Mouse (Mus musculus) gastrocnemius, adult 8-10 months (tissue): Measurements from ENCODE around the gene Jmjd1c. TPM values are rescaled to one million over a fixed set of nuclear protein-coding genes. Genes with fewer than 3 reads are reported as not detected.

Experiments
- DNase-seq, 2 experiments: peaks; one replicate each; pipeline ENCODE4 v3.0.0; 2022; ENCODE audit warnings: low spot score in 2 of 2
- total RNA-seq, 4 experiments: library from RNA; stranded (reverse); gene quantifications; 2 replicates each; pipeline ENCODE4 v1.2.4; 2022

The Jmjd1c gene
- total RNA-seq, 4 experiments from 2014 or later: 22.0 to 26.9 (median 22.7) TPM

DNA sequence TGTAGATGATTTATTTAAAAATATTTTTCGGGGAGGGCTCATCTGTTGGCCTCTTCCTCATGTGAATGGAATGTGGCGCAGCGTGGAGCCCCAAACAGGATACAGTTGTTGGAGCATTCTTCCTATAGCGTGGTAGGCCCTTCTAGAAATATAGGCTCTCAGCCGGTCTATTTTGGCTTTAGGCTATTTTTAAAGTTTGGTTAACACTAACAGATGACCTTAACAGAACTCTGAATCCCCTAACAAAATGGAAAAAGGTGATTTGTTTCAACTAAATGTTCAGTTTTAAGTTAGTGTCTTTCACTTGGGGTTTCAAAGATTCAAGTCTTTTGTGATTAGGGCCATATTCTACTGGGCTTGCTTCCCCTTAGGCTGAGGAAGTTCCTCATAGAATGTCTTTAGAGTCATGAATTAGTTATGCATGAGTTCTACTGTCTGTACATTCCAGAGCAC lies 91.1 kb downstream of the Jmjd1c start:
- no peak for DNase-seq

DNA sequence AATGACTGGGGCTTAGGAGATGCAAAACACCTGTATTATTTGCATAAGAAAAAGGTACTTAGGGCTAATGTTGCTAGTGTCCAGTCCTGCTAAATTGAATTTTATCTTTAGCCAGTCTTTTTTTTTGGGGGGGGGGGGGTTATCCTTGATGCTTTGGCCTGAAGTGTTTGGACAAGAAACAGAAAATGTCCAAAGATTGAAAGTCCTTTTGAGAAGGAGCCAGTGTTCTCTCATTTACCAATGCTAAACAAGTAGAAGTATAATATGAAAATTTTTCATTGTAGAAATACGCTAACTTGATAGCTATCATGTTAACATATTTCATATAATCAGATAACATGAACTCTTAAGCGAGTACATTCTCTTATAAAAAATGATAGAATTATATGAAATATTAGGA lies 92.0 kb downstream of the Jmjd1c start:
- no peak for DNase-seq

DNA sequence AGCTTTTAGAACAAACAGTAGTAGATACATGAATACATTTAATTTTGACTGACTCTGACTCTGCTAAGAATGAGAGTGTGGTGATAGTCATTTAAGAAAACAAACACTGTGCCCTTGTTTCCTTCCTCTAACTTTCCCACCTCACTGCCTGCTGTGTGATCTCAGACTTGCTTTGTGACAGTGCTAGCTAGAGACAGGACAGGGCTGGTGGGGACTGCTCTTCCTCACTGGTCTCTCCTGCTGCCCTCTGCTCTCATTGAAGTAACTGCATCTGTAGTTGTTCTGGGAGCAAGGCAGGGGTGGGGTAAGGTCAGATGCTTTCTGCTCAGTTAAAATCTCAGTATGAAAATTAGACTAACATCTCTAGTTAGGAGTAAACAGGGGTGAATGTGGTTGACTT lies 93.1 kb downstream of the Jmjd1c start:
- no peak for DNase-seq

DNA sequence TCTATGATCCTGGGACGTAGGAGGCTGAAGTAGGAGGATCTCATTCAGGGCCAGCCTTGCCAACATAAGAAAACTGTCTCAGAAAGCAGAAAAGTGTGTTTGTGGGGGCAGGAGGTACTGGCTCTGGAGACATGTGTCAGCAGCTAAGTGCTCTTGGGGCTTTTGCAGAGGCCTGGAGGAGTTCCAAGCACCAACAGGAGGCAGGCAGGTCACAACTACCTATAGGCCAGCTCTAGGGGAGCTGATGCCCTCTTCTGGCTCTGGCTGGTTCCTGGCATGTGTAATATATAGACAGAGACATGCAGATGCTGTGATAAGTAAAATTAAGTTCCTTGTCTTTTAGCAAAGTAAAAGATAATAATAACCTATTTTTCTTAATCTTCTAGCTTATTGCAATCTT lies 94.3 kb downstream of the Jmjd1c start:
- peak in 1 of 2 experiments; percentile 7 for DNase-seq

DNA sequence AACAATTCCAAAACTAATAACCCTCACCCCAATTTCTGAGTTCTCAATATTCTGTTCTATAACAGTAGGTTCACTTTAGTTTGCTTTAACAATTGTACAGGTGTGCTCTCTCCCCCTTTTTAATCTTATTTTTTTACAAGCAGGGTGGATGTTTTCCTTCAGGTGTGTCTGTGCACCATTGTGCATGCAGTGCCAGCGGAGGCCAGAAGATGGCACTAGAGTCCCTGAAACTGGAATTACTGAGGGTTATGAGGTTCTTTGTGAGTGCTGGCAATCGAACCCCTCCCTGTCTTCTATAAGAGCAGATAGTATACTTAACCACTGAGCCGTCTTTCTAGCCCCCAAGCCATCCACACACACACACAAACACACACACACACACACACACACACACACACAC lies 96.4 kb downstream of the Jmjd1c start:
- DNase-seq: no peak

DNA sequence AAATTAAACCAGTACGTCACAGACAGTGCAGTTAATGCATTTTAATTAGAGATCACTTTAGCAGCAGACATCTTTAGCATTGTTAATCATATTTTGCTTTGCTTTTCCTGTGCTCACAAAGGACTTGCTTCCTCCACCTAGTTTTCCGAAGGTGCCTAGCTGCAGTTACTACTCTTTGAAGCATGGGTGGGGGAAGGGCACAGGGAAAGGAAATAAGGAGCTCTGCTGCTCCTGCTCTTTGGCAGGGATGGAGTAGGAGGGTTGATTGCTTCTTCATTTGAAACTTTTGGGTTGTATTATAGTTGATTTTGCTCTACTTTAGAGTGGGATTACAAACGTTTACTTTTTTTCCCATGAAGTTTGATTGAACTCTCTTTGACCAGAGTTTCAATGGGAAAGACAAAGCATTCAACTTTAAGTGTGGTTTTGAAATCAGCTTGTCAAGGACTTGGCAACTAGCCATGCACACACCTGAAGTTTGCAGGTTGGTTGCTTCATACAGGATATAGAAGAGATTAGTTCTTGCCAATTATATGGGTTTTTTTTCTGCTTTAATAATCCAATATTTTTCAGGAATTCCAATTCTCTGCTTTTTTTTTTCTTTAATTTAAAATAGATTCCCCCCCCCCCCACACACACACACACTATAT lies 97.2 kb downstream of the Jmjd1c start:
- DNase-seq: no peak

DNA sequence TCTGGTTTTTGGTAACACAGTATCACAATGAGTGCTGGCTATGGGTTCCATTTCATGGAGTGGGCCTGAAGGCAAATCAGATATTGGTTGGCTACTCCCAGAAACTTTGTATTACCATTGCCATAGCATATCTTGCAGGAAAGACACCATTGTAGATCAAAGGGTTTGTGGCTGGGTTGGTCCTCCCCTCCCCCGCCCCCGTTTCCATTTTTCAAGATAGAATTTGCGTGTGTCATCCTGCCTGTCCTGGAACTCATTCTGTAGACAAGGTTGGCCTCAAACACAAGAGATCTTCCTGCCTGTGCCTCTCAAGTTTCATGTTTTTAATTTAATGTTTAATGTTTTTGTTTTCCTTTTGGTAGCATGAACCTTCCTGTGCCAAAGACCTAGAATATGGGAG lies 98.1 kb downstream of the Jmjd1c start:
- no peak for DNase-seq

DNA sequence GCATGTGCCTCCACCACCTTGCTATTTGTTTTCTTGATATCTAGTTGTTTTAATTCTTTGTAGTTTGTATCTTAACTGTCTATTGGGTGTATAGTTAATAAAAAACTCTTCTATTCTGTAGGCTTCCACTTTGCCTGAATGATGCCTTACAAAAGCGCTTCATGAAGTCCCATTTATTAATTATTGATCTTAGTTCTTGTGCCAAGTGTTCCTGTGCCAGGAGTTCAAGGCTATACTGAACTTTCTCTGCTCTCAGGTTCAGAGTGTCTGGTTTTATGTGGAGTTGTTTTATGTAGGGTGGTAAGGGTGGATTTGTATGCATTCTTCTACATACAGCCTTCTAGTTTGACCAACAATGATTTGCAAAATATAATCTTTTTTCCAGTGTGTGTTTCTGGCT lies 99.7 kb downstream of the Jmjd1c start:
- DNase-seq: no peak

DNA sequence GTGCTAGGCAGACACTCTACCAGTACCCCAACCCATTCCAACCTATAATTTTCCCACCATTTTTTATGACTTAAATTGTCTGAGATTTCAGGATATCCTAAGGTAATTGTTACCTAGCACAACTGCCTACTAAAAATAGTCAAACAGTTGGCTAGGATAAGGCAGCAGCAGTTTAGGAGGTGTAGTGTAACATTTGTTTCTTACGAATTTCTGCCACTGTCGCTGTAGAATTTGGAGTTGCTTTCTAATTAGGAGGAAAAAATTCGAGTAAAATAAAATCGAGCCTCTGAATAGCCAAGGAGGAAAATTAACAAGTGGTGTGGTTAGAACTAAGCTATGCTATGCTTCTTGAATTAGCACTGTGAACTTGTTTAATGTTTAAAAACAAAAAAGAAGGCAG lies 101.3 kb downstream of the Jmjd1c start:
- DNase-seq: no peak

DNA sequence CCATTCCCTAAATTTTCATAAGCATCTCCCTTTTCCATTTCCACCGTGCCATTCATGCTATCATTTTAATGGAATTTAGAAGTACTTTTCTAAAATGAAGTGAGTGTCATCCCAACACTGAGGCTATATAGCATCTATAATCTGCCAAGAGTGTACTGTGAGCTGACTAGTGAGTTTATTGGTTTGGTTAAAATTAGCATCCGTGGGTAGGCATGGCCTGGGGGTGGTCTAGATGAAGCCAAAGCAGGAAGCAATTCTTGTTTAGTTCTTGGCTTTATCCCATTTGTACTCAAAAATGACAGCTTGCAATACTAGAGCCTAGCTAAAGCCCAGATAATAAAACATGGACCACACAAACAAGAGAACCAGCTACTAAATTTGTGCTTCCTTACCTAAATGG lies 101.9 kb downstream of the Jmjd1c start:
- no peak for DNase-seq

DNA sequence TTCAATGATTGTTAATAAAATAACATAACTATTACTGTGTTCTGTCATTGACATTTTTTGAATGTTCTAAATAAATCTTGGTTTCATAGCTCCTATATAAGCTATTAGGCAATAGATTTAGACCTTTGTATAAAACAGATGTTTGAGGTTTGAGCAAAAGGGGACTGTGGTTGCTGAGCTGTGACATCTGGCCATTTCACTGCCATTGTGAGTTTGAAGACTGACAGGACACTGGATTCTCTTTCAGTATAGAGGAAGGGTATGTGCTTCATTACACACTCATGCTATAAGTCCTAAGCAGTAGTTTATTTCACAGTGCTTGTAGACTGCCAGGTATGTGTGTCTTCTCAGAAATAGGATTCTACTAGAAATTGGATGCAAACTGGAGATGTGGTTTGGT lies 105.8 kb downstream of the Jmjd1c start:
- no peak for DNase-seq

DNA sequence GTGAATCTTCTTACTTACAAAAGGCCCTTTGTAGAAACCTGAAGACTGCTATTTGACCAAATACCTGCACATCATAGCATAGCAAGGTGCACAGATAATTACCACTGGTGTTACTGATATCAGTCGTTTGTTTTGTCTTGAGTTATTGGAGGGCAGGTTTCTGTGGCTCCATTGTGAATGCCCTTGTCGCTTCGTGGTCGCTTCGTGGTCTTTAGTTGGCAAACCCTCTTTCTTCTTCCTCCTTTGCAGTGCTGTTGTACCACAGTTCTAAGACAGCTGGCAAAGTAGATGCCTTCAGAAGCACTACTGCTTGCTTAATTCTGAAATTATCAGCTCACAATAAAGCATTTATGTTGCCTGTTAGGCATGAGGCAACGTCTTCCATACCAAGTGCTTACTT lies 106.5 kb downstream of the Jmjd1c start:
- DNase-seq: no peak

DNA sequence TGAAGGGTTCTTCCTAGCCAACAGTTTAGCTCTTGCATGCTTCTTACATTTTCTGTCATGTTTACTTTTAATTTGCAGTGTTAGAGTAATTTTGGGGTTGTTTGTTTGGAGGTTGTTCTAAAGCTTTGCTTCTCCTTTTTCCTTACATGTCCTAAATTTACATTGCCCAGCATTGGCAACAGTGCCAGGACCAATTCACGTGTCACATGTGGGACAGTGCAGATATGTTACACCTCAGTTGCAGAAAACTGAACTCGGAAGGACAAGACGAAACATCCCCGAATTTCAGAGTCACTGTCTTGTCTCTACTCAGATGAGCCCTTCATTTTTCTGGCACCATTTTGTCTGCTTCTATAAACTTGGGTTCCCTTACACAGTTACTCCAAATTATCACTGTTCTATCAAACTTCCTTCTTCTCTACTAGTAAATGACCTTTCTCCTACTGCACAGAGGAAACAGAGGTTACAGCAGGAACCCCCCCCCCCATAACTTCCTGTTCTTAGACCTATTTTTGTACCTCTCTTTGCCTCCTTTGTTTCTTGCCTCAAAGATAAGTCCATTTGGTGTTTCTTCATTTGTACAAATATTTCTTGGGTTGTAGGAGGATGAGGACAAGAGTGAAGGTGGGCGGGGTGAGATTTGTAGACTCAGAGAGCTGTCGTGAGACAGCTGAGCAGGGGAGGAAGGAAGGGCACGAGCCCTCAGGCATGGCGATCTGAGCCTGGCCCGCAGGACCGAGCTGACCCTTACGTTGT lies 108.9 kb downstream of the Jmjd1c start:
- DNase-seq: no peak

DNA sequence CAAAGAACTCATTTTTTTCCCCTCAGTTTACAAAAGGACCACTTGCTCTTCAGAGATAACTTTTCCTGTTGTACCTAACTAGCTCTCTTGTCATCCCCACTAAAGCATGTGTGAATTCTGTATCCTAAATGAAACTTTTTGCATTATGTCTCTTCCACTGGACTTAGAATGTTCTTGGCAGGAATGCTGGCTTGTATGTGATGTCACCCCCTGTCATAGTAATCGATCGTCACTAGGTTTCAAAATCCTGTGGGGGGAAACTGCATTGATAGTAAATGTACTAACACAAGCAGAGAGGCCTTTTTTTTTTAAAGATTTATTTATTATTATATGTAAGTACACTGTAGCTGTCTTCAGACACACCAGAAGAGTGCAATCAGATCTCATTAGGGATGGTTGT lies 112.0 kb downstream of the Jmjd1c start:
- DNase-seq: no peak

DNA sequence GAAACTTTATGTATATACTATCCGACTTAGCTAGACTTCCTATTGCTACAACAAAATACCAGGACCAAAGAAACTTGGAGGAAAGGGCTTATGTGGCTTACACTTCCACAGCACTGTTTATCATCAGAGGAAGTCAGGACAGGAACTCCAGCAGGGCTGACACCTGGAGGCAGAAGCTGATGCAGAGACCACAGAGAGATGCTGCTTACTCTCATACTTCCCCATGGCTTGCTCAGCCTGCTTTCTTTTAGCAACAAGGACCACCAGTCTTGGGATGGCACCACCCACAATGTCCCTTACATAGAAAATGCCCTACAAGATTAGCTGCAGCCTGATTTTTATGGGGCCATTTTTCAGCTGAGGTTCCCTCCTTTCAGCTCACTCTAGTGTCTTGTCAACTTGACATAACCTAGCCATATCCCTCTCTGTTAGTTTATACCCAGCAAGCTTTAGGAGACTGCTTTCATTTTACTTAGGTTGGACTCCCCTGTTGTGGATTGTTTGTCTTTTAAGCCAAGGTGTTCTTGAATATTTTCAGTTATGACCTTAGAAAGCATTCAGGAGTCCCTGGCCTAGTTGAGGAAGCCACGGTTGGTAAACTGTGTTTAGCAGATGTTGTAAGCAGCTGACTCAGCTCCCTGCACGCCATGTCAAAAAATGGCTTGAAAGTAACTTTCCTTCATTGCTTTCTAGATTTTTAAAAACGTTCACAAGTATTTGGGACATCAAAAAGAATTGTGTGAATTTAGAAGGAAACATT lies 114.2 kb downstream of the Jmjd1c start:
- no peak for DNase-seq

DNA sequence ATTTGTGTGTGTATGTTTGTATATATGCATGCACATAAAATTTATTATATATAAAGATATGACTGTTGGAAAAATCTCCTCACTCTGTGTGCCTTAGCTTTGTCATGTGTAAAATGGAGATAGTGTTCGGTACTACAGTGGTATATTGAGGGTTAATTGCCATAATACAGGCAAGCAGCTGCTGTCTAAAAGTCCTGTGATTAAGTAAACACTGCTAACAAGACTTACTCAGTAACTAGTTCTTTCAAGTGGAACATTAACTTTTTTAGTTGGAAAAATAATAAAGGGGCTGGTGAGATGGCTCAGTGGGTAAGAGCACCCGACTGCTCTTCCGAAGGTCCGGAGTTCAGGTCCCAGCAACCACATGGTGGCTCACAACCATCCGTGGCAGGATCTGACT lies 116.1 kb downstream of the Jmjd1c start:
- no peak for DNase-seq

DNA sequence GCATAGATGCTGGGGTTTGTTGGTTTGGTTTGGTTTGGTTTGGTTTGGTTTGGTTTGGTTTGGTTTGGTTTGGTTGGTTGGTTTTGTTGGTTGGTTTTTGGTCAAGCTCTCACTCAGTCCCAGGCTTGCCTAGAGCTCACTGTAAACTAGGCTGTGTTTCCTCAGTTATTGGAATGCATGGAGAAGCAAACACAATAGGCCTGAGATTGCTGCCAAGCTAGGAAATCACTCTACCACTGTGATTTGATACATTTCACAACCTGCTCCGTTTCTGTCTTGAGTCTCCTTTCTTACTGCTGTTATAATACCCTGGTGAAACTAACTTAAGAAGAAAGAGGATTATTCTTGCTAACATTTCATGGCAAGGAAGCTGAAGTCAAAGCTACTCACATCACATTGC lies 117.8 kb downstream of the Jmjd1c start:
- no peak for DNase-seq

DNA sequence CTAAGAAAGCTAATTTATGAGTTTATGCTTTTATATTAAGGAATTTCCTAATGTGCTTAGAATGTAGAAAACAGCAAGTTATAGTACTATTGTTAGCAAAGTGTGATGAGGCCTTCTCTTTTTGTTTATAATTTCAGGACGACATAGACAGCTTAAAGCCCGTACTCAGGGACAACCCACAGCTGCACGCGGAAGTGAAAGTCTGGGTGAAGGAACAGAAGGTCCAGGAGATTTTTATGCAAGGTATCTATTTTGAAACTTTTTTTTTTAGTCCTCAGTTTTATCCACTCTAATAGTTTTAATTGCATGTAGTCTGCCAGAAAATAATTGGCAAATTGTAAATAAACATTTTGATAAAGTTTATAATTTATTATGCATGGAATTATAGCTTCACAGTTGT lies 119.2 kb downstream of the Jmjd1c start:
- DNase-seq: no peak

DNA sequence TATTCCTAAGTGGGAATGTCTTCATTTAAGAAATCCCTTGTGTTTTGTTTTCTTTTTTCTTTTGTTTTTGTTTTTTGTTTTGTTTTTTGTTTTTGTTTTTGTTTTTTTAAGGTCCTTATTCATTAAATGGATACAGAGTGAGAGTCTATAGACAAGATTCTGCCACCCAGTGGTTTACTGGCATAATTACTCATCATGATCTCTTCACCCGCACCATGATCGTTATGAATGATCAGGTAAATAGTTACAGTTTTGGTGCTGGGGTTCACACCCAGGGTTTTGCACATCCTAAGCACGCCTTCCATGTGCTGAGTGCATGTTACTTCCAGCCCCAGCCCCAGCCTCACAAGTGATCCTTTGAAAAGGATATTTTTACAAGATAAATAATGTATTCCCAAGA lies 120.9 kb downstream of the Jmjd1c start:
- no peak for DNase-seq

DNA sequence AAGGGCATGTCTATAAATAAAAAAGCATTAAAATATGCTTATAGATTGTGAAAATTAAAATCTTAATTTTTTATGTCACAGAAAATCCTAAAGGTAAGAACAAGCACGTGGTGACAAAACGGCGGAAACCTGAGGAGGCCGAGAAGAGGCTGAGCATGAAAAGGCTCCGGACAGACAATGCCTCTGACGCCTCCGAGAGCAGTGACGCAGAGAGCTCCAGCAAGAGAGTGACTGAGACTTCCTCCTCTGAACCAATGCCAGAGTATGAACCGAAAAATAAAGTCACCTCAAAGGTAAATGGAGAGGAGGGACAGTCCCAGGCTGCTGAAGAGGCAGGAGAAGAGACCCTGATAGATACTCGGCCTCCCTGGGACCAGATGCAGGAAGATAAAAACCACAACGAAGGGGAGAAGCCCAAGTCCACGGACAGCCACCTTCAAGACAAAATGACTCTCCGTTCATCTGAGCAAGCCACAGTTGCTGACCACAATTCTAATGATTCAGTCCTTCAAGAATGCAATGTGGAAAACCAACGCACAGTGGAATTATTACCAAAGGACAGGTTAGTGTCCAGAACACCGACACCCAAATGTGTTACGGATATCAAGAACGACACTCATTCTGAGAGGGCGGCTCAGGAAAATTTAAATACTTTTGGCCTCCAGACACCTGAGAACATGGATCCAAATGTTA lies 123.1 kb downstream of the Jmjd1c start:
- DNase-seq: no peak

DNA sequence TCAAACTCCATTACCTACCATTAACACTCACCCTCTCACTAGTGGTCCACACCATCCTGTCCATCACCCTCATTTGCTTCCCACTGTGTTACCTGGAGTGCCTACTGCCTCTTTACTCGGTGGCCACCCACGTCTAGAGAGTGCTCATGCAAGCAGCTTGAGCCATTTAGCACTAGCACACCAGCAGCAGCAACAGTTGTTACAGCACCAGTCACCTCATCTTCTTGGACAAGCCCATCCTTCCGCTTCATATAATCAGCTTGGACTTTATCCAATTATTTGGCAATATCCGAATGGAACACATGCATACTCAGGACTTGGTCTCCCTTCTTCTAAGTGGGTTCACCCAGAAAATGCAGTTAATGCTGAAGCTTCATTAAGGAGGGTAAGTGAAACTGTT lies 124.3 kb downstream of the Jmjd1c start:
- no peak for DNase-seq

DNA sequence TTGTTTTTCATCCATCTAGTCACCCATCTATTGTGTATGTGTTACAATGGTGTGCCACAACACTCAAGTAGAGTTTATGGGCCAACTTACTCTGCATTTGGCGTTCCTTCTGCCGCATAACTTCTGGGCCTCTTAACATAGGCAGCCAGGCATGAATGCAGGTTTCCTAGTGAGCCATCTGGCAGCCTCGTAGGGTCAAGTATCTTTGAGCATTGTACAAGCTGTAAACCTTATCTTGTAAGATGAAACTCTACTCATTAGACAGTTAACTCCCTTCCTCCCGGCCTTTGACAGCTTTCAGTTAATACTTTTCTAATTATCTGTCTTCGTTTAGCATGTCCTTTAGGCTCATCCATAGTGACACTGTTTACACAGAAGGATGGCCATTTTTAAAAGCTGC lies 125.4 kb downstream of the Jmjd1c start:
- no peak for DNase-seq
